Mouse (Mus musculus): ENCODE measurements around the gene Zscan20.

- no peak for TF ChIP-seq CTCF (conservative IDR thresholded peaks at IDR 0.05; ENCODE audit: low read length)
- no peak for TF ChIP-seq NANOG (IDR thresholded peaks at IDR 0.05; ENCODE audit: borderline replicate concordance, low read length)
- no peak for TF ChIP-seq POU5F1 (IDR thresholded peaks at IDR 0.05; ENCODE audit: borderline replicate concordance, low read length)
Measured at GRCm38 (mm10) chr4:128575811-128576210, 34.1 kb downstream of the Zscan20 start.
